Mouse (Mus musculus): ENCODE results near the gene Adarb2.

GRCm38 (mm10) chr13:8783686-8784307 is 581.1 kb downstream of the Adarb2 start:
- no peak for TF ChIP-seq GATA1 (IDR thresholded peaks at IDR 0.05; ENCODE audit: low read length)
- no peak for TF ChIP-seq TAL1 (IDR thresholded peaks at IDR 0.05; ENCODE audit: low read length)
